Mouse (Mus musculus) megakaryocyte-erythroid progenitor cell, adult 5-6 weeks (primary cell): ENCODE data around the gene Mcub. TPM values are rescaled to one million over a fixed set of nuclear protein-coding genes. Genes with fewer than 3 reads are reported as not detected.
A peak's percentile ranks its signal among the peaks of the same experiment; 100 is the strongest.

Experiments
- ATAC-seq: replicated peaks from 2 replicates; pipeline ENCODE4 v1.8.0; 2016; ENCODE audit warnings: mild to moderate bottlenecking, inconsistent platforms; ENCODE audit not compliant: severe bottlenecking, poor library complexity, low FRiP score, low TSS enrichment
- total RNA-seq, 2 experiments: library from RNA; stranded (forward) in 1 of 2; stranded (reverse) in 1 of 2; fragments of 200-1000, 215-1000 nt in 1 of 2; fragments of >200 nt in 1 of 2; fragmentation: Nextera tagmentation in 1 of 2; gene quantifications; 2 replicates each; pipeline ENCODE4 v1.2.3; 2014 to 2017

Mcub gene
- total RNA-seq, 2 experiments from 2014 or later: not detected

DNA sequence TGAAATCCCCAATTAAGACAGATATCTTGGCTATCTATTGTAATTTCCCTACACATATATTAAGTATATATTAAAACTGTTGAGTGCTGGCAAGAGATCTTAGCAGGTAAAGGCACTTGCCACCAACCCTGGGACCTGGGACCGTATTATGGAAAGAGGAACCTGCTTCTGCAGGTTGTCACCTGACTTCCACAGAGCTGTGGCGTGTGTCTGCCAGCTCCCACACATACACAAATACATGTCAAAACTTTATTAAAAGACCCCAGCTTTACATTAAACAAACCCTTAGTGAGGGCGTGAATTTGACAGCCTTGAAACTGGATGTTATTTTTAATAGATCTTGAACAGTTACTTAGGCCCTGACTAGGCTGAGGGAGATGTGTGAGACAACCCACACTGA lies 66.6 kb downstream of the Mcub start:
- ATAC-seq: no peak

DNA sequence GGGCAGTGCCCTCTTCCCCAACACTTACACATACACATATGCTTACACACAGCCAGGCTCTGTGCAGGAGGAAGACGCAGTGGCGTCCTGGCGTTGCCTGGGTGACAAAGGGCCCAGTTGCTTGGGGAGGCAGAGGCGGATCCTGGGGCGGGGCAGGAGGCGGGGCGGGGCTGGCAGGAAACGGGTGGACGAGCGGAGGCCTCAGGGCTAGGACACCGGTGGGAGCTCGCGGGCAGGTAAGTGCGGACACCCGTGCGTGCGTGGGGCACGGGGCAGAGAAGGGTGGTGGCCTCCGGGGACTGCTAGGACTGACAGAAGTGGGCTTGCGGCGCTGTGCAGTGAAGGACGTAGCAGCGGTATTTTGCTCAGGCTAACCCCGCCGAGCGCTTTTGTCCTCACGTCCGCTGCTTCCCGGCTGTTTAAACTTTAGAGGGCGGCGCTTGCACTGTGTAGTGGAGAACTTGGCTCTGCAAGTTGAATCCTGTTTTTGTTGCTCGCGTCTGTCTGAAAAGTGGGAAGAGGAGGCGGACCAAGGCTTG lies 68.7 kb downstream of the Mcub start, which contains the start of gene Casp6:
Gene Casp6 (plus strand): TSS at position 155 of the 539 bp plus-strand sequence.
- peak; percentile 87 for ATAC-seq

DNA sequence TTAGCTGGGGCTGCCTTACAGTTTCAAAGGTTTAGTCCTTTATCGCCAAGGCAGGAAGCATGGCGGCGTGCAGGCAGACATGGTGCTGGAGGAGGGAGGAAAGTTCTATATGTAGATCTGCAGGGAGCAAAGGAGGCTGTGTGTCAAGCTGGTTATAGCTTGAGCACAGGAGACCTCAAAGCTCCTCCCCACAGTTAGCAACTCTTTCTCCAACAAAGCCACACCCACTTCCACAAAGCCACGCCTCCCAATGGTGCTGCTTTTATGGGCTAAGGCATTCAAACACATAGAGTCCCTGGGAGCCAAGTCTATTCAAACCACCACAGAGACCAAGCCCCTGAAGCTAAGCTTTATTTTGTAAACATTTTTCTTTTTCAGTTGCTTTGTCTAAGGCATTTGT lies 71.1 kb downstream of the Mcub start:
- 0 out of 2 replicates have a peak, but pooled peaks have one; percentile 25 for ATAC-seq

DNA sequence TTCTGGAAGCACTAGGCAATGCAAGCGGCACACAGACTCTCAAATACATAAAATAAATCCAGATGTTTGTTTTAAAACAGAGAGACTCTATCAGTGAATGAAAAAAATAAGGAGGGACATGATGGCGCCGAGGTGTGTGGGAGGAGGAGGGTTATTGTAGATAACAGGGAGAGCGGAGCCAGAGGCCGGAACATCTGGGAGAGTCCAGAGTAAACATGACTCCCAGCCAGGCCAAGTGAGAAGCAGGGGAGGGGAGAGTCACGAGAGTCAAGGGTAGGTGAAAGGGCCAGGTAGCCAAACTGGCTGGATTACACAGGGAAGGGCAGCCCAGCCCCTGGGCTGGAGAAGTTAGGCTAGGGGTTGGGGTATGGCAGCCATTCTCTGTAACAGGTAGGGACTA lies 73.4 kb downstream of the Mcub start:
- no peak for ATAC-seq

DNA sequence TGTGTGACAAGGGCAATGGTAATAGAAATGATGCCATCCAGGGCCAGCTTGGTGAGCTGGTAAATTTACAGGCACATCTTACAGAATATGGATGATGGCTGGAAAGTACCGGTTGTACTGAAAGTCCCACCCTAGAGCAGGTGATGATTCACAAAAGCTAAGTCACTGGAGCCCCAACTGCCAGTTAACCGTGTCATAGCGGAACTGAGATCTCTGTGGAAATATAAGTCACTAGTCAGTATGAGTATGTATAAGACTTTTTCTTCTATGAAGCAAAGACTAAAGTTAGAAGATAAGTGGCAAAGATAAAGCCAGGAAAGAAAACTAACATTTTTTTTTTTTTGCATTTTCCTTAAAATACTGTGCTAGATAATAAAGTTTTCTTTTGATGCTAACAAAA lies 76.9 kb downstream of the Mcub start:
- ATAC-seq: no peak

DNA sequence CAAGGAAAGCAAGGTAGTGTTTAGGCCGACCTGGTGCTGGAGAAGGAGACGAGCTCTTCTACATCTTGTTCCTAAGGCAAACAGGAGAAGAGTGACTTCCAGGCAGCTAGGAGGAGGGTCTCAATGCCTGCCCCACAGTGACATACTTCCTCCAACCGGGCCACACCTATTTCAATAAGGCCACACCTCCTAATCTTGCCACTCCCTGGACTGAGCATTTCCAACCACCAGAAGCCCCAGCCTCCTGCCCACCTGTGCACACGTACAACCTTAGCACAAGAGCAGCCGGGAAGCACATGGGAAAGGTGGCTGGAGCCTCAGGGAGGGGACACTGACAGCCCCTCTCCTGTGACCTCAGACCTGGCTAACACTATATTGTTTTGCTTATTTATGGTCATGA lies 78.0 kb downstream of the Mcub start:
- ATAC-seq: no peak

DNA sequence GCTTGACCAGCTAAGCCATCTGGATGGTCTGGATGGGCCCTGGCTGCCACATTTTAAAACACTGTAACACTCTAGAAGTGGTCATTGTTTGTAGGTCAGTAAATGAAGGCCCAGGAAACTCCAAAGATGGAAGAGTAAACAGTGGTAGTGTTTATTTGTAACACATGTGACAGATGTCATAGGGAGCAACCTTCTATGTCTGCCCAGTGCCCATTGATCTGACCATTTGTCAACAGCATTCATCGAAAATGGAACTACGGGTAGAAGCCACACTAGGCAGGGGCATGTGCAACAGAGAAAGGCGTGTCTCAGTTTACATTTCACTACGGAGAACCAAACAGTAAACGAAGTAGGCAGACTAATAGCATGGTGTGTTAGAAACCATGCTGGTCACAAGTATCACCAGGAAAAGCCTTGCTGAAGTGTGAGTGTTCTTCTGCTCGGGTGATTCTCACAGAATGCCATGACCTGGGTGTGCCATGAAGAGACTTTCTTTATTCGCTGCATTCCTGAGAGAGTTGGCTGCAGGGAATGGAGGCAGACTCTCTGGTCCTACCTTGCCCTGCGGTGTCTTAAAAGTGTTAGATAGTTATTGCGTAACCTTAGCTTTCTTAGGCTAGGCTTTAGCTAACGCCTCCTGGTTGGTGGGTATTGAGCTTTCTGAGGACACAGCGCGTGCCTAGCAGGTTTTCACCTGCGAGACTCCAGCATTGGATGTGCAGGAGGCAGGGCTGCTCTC lies 82.1 kb downstream of the Mcub start:
- ATAC-seq: no peak

DNA sequence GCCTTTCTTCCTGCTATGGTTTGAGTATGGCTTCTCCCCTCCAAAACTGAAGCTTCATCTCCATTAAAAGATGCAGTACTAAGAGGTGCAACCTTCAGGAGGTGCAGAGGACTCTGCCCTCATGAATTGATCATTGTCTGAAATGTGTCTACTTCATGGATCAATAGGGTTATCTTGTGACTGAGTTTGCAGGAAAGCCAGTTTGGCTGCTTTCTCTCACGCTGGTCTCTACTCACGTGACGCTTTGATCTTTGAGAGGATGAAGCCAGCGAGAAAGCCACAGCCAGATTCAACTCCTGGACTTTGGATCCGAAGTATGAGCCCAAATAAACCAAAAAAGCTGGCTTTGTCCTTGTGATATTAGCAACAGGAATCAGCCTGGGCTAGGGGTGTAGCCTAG lies 83.6 kb downstream of the Mcub start:
- no peak for ATAC-seq

DNA sequence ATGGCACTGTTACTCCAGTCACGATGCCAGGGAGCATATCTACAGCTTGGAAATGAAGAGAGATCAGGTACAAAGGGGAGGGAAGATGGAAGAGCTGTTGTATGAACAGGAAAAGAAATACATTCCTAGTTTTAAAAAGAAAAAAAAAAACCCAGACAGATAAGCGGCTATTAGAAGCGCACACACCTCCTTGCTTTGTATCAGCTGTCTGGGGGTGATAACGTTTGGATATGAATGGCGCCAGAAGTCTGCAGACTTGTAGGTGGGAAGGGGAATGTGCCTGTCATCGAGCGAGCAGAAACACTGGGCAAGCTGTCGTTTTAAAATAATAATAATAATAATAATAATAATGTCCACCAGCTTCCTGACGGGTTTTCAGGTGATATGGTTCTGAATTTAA lies 84.4 kb downstream of the Mcub start:
- peak; percentile 51 for ATAC-seq

DNA sequence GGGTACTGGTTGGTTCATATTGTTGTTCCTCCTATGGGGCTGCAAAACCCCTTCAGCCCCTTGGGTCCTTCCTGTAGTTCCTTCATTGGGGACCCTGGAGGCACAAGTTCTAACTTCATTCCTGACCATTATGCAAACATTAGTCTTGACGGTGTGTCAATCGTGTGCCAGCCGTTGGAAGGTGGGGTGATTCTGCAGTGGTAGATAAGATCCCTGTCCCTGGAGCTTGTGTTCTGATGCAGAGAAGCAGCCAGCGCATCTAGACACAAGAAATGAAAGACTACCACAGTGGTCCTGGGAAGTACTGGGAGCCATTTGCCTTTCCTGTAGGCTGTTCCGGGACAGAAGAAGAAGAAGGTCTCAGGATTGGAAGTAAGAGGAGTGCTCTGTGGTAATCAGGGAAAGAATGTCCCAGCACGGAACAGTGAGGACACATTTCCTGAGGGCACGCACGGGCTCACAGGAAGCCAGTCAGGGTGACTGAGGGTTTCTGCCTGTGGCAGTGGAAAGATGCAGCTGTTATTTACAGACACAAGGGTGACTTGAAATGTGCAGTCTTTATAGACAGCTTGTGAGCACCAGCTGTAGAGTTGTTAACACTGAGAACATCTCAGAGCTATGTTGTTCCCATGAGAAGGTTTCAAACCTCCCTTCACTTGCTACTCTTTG lies 88.9 kb downstream of the Mcub start:
- ATAC-seq: peak; percentile 80

DNA sequence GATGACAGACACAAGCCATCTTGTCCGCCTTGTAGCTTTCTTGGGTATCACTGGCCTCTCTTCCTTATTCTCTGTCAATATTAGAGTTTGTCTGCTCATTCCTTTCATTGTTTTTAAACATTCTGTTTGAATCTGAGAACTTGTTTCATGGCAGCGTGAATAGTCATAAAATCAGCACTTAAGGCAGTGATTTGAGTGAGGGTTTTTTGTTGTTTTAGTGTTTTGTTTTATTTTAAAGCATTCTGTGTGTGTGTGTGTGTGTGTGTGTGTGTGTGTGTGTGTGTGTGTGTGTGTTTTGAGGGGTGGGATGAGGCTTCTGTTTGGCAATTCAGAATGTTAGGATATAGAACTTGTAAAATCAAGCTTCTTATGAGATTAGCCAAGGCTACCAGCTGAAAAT lies 90.1 kb downstream of the Mcub start:
- ATAC-seq: no peak

DNA sequence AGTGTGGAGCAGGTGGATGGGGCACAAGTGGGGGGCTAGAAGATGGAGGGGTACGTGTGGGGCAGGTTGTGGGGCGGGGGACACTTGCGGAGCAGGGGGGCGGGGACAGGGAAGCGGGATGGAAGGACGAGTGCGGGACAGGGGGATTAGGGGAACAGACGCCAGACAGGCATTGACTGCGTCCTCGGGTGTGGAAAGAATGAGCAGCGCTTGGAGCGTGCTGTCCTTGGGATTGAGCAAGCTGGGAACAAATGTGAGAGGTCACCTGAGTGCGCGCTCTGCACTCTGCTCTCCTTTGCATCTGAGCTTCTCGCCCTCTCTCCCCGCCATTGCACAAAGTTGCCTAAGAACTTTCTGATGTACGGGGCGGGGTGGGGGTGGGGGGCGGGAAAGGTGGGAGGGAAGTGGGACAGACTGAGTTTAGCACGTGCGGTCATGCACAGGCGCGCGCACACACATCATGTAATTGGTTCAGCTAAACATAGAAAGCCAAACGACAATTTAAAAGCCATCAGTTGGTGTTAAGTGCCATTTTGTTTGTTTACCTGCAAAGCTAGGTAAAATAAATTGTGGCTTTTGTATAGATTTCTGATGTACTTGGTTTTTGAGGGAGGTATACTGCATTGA lies 90.8 kb downstream of the Mcub start:
- ATAC-seq: peak; percentile 31

DNA sequence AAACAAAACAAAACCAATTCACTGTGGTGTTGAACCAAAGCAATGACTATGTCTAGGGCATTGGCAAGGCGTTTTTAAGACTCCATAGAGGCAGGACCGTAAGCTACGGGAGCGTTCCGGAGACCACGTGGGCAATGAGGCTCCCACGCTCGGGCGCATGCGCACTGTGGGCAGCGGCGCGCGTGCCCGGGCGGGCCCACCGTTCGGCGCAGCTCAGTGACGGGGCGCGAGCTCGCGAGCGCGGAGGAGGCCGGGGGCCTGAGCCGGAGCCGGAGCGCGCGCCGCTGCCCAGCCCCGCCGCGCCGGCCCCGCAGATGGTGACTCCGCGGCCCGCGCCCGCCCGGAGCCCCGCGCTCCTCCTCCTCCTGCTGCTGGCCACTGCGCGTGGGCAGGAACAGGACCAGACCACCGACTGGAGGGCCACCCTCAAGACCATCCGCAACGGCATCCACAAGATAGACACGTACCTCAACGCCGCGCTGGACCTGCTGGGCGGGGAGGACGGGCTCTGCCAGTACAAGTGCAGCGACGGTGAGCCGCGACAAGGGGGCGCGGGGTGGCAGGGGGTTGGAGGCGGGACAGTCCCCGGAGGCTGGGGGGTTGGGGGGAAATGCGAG lies 91.5 kb downstream of the Mcub start, which contains the start of gene Pla2g12a:
Gene Pla2g12a (plus strand): TSS at position 202 of the 617 bp plus-strand sequence.
- ATAC-seq: peak; percentile 64

DNA sequence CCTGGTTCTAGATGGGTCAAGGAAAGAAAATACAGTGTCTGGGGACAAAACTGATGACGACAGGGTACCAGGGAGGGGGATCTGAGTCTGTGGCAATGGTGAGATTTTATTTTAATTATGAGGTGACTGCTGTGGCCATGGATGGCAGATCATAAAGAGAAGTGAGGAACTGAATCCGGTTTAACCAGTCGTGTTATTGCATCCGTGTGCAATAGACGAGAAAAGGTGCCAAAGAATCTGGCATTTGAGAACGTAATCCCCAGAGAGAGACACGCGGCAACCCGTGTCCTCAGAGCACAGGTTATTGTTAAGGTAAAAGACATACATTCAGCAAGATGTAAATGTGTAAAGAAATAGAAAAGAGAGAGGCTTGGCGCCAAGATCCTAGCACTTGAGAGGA lies 92.7 kb downstream of the Mcub start:
- ATAC-seq: no peak

Other genes with a start within 250 kb of the Mcub start
- 1.9 and 9.8 TPM in 2 replicates for gene Egf, start 214.9 kb downstream of the Mcub start, total RNA-seq (2014; fragmentation: Nextera tagmentation)
- gene Egf, start 214.9 kb downstream of the Mcub start, total RNA-seq (2017): 0.09 and 5.9 TPM in 2 replicates
- gene Lrit3, start 166.2 kb downstream of the Mcub start, total RNA-seq (2014; fragmentation: Nextera tagmentation): not detected in 2 replicates
- gene Lrit3, start 166.2 kb downstream of the Mcub start, total RNA-seq (2017): not detected in 2 replicates
- 0.64 TPM in 1 of 2 replicates, not detected in the other for gene Rrh, start 147.6 kb downstream of the Mcub start, total RNA-seq (2014; fragmentation: Nextera tagmentation)
- 0.75 and 0.88 TPM in 2 replicates for gene Rrh, start 147.6 kb downstream of the Mcub start, total RNA-seq (2017)
- gene Gar1, start 138.8 kb downstream of the Mcub start, total RNA-seq (2014; fragmentation: Nextera tagmentation): 211 and 243 TPM in 2 replicates
- gene Gar1, start 138.8 kb downstream of the Mcub start, total RNA-seq (2017): 51.3 and 56.8 TPM in 2 replicates
- gene Cfi, start 134.3 kb downstream of the Mcub start, total RNA-seq (2014; fragmentation: Nextera tagmentation): not detected in 2 replicates
- gene Cfi, start 134.3 kb downstream of the Mcub start, total RNA-seq (2017): not detected in 2 replicates
- 110 and 118 TPM in 2 replicates for gene Pla2g12a, start 91.6 kb downstream of the Mcub start, total RNA-seq (2014; fragmentation: Nextera tagmentation)
- gene Pla2g12a, start 91.6 kb downstream of the Mcub start, total RNA-seq (2017): 109 and 147 TPM in 2 replicates
- gene Casp6, start 68.8 kb downstream of the Mcub start, total RNA-seq (2014; fragmentation: Nextera tagmentation): 35.0 and 40.7 TPM in 2 replicates
- 12.5 and 23.8 TPM in 2 replicates for gene Casp6, start 68.8 kb downstream of the Mcub start, total RNA-seq (2017)
- gene Sec24b, start 91.3 kb upstream of the Mcub start, total RNA-seq (2014; fragmentation: Nextera tagmentation): 51.2 and 58.5 TPM in 2 replicates
- gene Sec24b, start 91.3 kb upstream of the Mcub start, total RNA-seq (2017): 28.2 and 34.7 TPM in 2 replicates
- gene Col25a1, start 161.3 kb upstream of the Mcub start, total RNA-seq (2014; fragmentation: Nextera tagmentation): 0.05 TPM in 1 of 2 replicates, not detected in the other
- not detected in 2 replicates for gene Col25a1, start 161.3 kb upstream of the Mcub start, total RNA-seq (2017)